Mouse (Mus musculus): Measurements from ENCODE around the gene Tra2b. TPM values are rescaled to one million over a fixed set of nuclear protein-coding genes. Genes with fewer than 3 reads are reported as not detected.

Gene Tra2b
- polyA plus RNA-seq, 2 experiments, result 179 to 300 TPM

DNA sequence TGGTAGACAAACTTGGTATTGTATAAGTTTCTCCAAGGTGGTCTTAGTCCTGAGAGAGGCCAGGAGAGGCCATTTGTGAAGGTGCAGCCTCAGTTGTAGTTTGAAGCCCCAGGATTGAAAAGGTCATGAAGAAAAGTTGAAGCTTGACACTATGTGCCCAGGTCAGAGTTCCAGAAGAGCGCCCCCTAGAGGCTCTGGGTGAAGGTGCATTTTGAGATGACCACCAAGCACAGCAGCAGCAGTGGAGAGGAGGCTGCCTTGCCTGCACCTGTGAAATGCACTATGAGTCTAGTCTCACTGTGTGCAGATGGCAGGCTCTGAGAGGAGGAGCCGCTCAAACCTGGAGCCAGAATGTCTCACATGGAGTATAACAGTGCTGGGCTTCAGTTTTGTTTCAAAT, 27.8 kb upstream of the Tra2b start:
- no peak for ATAC-seq (ENCODE audit: low FRiP score, low read depth)

DNA sequence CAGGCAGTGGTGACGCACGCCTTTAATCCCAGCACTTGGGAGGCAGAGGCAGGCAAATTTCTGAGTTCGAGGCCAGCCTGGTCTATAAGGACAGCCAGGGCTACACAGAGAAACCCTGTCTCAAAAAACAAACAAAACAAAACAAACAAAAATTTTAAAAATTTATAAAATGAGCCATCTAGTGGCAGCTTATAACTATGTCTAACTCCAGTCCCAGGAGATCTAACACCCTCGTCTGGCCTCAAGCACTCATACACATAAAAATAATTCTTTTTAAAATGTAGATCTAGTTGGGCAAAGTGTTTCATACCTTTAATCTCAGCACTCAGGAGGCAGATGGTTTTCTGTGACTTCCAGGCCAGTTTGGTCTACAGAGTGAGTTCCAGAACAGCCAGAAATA, 26.6 kb upstream of the Tra2b start:
- H3K27me3 ChIP-seq (ENCODE audit: control insufficient read depth, insufficient read depth, low read length), result no peaks in the 10 kb centered on the region
- H3K9me3 ChIP-seq (ENCODE audit: control insufficient read depth, low read length), result no peaks in the 10 kb centered on the region
- no peak for TF ChIP-seq POLR2A (IDR thresholded peaks at IDR 0.05; ENCODE audit: borderline replicate concordance, extremely low read depth, insufficient read depth, insufficient read length)
- no peaks in the 10 kb centered on the region for H3K36me3 ChIP-seq (ENCODE audit: control insufficient read depth, insufficient read depth, low read length)
- no peak overlapping the region for H3K4me2 ChIP-seq (replicated peaks; ENCODE audit: low read depth, low read length, severe bottlenecking)
- no peak for DNase-seq (ENCODE audit: low spot score)
- no peak overlapping the region for H3K4me3 ChIP-seq (replicated peaks; ENCODE audit: low read length)
- no peak for ATAC-seq (ENCODE audit: low FRiP score, low read depth)
- H3K4me1 ChIP-seq (ENCODE audit: control insufficient read depth, insufficient read depth, low read length), result no peaks in the 10 kb centered on the region
- H3K9ac ChIP-seq (ENCODE audit: low read depth, low read length, severe bottlenecking), result no peak overlapping the region
- no peak overlapping the region for H3K27ac ChIP-seq (replicated peaks; ENCODE audit: low read depth, low read length)
- 83% methylated on average over 4 of the region's 4 CpGs for WGBS

More for the DNA sequence above, 27.8 kb upstream of the Tra2b start:
- H3K4me3 ChIP-seq (replicated peaks; ENCODE audit: low read length), result no peak overlapping the region
- H3K9ac ChIP-seq (ENCODE audit: low read depth, low read length, severe bottlenecking), result no peak overlapping the region
- H3K27me3 ChIP-seq (ENCODE audit: control insufficient read depth, insufficient read depth, low read length), result no peaks in the 10 kb centered on the region
- no peaks in the 10 kb centered on the region for H3K4me1 ChIP-seq (ENCODE audit: control insufficient read depth, insufficient read depth, low read length)
- no peak overlapping the region for H3K27ac ChIP-seq (replicated peaks; ENCODE audit: low read depth, low read length)
- H3K36me3 ChIP-seq (ENCODE audit: control insufficient read depth, insufficient read depth, low read length), result no peaks in the 10 kb centered on the region
- 45% methylated on average over 2 of the region's 2 CpGs for WGBS
- no peak overlapping the region for H3K4me2 ChIP-seq (replicated peaks; ENCODE audit: low read depth, low read length, severe bottlenecking)
- H3K9me3 ChIP-seq (ENCODE audit: control insufficient read depth, low read length), result no peaks in the 10 kb centered on the region
- no peak for DNase-seq (ENCODE audit: low spot score)
- TF ChIP-seq POLR2A (IDR thresholded peaks at IDR 0.05; ENCODE audit: borderline replicate concordance, extremely low read depth, insufficient read depth, insufficient read length), result no peak

DNA sequence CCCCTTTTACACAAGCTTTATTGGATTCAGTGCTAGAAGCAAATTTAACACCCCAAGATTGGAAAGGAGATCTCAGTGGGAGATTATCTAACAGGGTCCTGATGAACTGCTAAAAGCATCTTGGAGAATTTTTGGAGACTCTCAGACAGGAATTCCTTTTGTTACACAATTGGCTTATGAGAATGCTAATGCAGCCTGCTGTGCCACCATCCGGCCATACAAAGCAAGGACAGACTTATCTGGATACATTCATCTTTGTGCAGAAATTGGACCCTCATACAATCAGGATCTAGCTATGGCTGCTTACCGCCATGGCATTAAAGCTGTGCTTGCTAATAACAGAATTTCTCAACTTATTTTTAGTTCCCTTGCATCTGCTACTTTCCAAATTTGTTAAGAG, 23.8 kb upstream of the Tra2b start:
- H3K9me3 ChIP-seq (ENCODE audit: control insufficient read depth, low read length), result no peaks in the 10 kb centered on the region
- H3K27ac ChIP-seq (replicated peaks; ENCODE audit: low read depth, low read length), result no peak overlapping the region
- H3K4me2 ChIP-seq (replicated peaks; ENCODE audit: low read depth, low read length, severe bottlenecking), result no peak overlapping the region
- H3K4me1 ChIP-seq (ENCODE audit: control insufficient read depth, insufficient read depth, low read length), result no peaks in the 10 kb centered on the region
- H3K4me3 ChIP-seq (replicated peaks; ENCODE audit: low read length), result no peak overlapping the region
- TF ChIP-seq POLR2A (IDR thresholded peaks at IDR 0.05; ENCODE audit: borderline replicate concordance, extremely low read depth, insufficient read depth, insufficient read length), result no peak
- H3K9ac ChIP-seq (ENCODE audit: low read depth, low read length, severe bottlenecking), result no peak overlapping the region
- no peak for DNase-seq (ENCODE audit: low spot score)
- no peaks in the 10 kb centered on the region for H3K36me3 ChIP-seq (ENCODE audit: control insufficient read depth, insufficient read depth, low read length)
- ATAC-seq (ENCODE audit: low FRiP score, low read depth), result no peak
- no peaks in the 10 kb centered on the region for H3K27me3 ChIP-seq (ENCODE audit: control insufficient read depth, insufficient read depth, low read length)
- 67% methylated on average over 2 of the region's 2 CpGs for WGBS

DNA sequence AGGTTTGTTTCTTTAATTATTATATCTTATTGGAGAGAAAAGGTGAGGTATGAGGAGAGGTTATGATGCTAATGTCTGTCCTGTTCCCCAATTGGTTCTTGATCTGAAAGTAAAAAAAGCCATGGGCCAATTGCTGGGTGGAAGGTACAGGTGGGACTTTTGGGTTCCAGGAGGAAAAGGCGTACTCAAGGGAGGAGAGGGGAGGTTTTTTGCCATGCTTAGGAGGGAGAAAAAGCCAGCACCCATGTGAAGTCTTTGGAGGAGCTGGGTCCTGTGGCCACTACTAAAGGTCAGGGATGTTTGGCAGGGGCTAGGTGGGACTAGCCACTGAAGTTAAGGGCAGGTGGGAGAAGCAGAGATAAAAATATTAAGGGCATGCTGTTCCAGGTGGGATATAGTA, 21.2 kb upstream of the Tra2b start:
- no peak for ATAC-seq (ENCODE audit: low FRiP score, low read depth)
- Histone ChIP-seq H3K9me3 (ENCODE audit: control insufficient read depth, low read length) (no peaks in the 10 kb centered on the region), H3K27ac (replicated peaks; ENCODE audit: low read depth, low read length) (no peak overlapping the region), H3K4me2 (replicated peaks; ENCODE audit: low read depth, low read length, severe bottlenecking) (no peak overlapping the region), H3K4me1 (ENCODE audit: control insufficient read depth, insufficient read depth, low read length) (no peaks in the 10 kb centered on the region), H3K36me3 (ENCODE audit: control insufficient read depth, insufficient read depth, low read length) (no peaks in the 10 kb centered on the region), H3K9ac (ENCODE audit: low read depth, low read length, severe bottlenecking) (no peak overlapping the region), H3K27me3 (ENCODE audit: control insufficient read depth, insufficient read depth, low read length) (no peaks in the 10 kb centered on the region), H3K4me3 (replicated peaks; ENCODE audit: low read length) (no peak overlapping the region)
- DNase-seq (ENCODE audit: low spot score), result no peak
- WGBS, result 89% methylated on average over 1 of the region's 1 CpGs
- no peak for TF ChIP-seq POLR2A (IDR thresholded peaks at IDR 0.05; ENCODE audit: borderline replicate concordance, extremely low read depth, insufficient read depth, insufficient read length)

GRCm38 (mm10) chr16:22276536-22276935, 10.7 kb upstream of the Tra2b start:
- DNase-seq (ENCODE audit: low spot score), result no peak
- no peak for ATAC-seq (ENCODE audit: low FRiP score, low read depth)
- H3K9me3 ChIP-seq (ENCODE audit: control insufficient read depth, low read length), result 0 out of 2 replicates have a peak, but pooled peaks cover 5% of the 10 kb centered on the region
- no peak overlapping the region for H3K4me3 ChIP-seq (replicated peaks; ENCODE audit: low read length)
- H3K36me3 ChIP-seq (ENCODE audit: control insufficient read depth, insufficient read depth, low read length), result no peaks in the 10 kb centered on the region
- H3K4me2 ChIP-seq (replicated peaks; ENCODE audit: low read depth, low read length, severe bottlenecking), result no peak overlapping the region
- H3K9ac ChIP-seq (ENCODE audit: low read depth, low read length, severe bottlenecking), result no peak overlapping the region
- TF ChIP-seq POLR2A (IDR thresholded peaks at IDR 0.05; ENCODE audit: borderline replicate concordance, extremely low read depth, insufficient read depth, insufficient read length), result no peak
- no peaks in the 10 kb centered on the region for H3K27me3 ChIP-seq (ENCODE audit: control insufficient read depth, insufficient read depth, low read length)
- no peak overlapping the region for H3K27ac ChIP-seq (replicated peaks; ENCODE audit: low read depth, low read length)
- H3K4me1 ChIP-seq (ENCODE audit: control insufficient read depth, insufficient read depth, low read length), result no peaks in the 10 kb centered on the region

DNA sequence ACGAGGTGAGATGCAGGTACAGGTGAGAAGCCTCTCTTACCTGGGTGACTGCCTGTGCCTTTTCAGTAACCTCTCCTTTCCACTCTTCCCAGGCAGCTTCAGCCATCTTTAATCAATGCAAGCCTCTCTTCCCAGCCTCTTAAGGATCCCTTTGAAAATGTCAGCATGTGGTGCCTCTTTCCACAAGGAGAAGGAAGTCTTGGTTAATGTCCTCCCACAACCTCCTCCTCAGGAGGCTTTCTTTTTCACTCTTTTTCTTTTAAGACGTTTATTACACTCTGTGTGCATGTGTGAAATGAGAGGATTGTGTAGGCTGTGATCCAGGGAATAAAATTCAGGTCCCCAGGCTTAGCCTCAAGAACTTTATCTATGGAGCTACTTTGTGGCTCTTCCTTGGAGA, 9.3 kb upstream of the Tra2b start:
- Histone ChIP-seq H3K36me3 (ENCODE audit: control insufficient read depth, insufficient read depth, low read length) (no peaks in the 10 kb centered on the region), H3K27ac (replicated peaks; ENCODE audit: low read depth, low read length) (no peak overlapping the region), H3K9ac (ENCODE audit: low read depth, low read length, severe bottlenecking) (no peak overlapping the region), H3K9me3 (ENCODE audit: control insufficient read depth, low read length) (0 out of 2 replicates have a peak, but pooled peaks cover 5% of the 10 kb centered on the region), H3K27me3 (ENCODE audit: control insufficient read depth, insufficient read depth, low read length) (no peaks in the 10 kb centered on the region), H3K4me1 (ENCODE audit: control insufficient read depth, insufficient read depth, low read length) (no peaks in the 10 kb centered on the region), H3K4me2 (replicated peaks; ENCODE audit: low read depth, low read length, severe bottlenecking) (no peak overlapping the region), H3K4me3 (replicated peaks; ENCODE audit: low read length) (no peak overlapping the region)
- no peak for DNase-seq (ENCODE audit: low spot score)
- ATAC-seq (ENCODE audit: low FRiP score, low read depth), result no peak
- no peak for TF ChIP-seq POLR2A (IDR thresholded peaks at IDR 0.05; ENCODE audit: borderline replicate concordance, extremely low read depth, insufficient read depth, insufficient read length)
- WGBS, result 51% methylated on average over 2 of the region's 2 CpGs

Data from limb, embryonic 14.5 days (tissue).